Mouse (Mus musculus) thymus, adult 2 months (tissue): Measurements from ENCODE around the gene Gm21836.

Experiments
- CTCF ChIP-seq: fragments of 200-500 bp; IDR thresholded peaks from 2 replicates; pipeline ENCODE4 v1.5.1; 2012; ENCODE audit warnings: mild to moderate bottlenecking, control low read depth, low read length, moderate library complexity, borderline replicate concordance; ENCODE audit not compliant: control insufficient read depth, poor library complexity, insufficient read depth; ENCODE audit errors: extremely low read depth
- POLR2A ChIP-seq: fragments of 200-500 bp; IDR thresholded peaks from 2 replicates; pipeline ENCODE4 v1.6.1; 2012; ENCODE audit warnings: mild to moderate bottlenecking, low read length, control low read depth, moderate library complexity; ENCODE audit not compliant: control insufficient read depth, poor library complexity, insufficient read depth; ENCODE audit errors: extremely low read depth

- TF ChIP-seq POLR2A (no peak), CTCF (no peak)
Measured at GRCm38 (mm10) chr9:124475689-124476088, 17.9 kb downstream of the Gm21836 start.
